Mouse (Mus musculus): ENCODE measurements at regions not wholly inside any gene's neighbourhood (a gene's known extent, or its start where the extent isn't known, plus 50 kb on each side); places are given as distances from the start of the nearest gene placed in this dataset.

GRCm38 (mm10) chr1:189079451-189080410, 72.1 kb upstream of the Kctd3 start:
- H3K9me3 ChIP-seq (replicated peaks), result no peaks in the 10 kb centered on the region
- H3K27me3 ChIP-seq (ENCODE audit: low read depth, poor library complexity, severe bottlenecking), result no peaks in the 10 kb centered on the region
- no peaks in the 10 kb centered on the region for H3K36me3 ChIP-seq
- peaks cover 13% of the 10 kb centered on the region; the same call in 1 of the 2 replicates for H3K4me1 ChIP-seq
- no peak overlapping the region for H3K4me3 ChIP-seq
- 72% methylated on average over 11 of the region's 11 CpGs for WGBS
- no peak for DNase-seq (ENCODE audit: low spot score)
- H3K27ac ChIP-seq, result no peak overlapping the region

GRCm38 (mm10) chr1:189077861-189078260, 70.2 kb upstream of the Kctd3 start:
- no peaks in the 10 kb centered on the region for H3K27me3 ChIP-seq (ENCODE audit: low read depth, poor library complexity, severe bottlenecking)
- no peaks in the 10 kb centered on the region for H3K36me3 ChIP-seq
- WGBS, result 83% methylated on average over 5 of the region's 5 CpGs
- H3K4me1 ChIP-seq, result peaks cover 13% of the 10 kb centered on the region; the same call in 1 of the 2 replicates
- no peaks in the 10 kb centered on the region for H3K9me3 ChIP-seq (replicated peaks)
- H3K4me3 ChIP-seq, result no peak overlapping the region
- H3K27ac ChIP-seq, result no peak overlapping the region
- no peak for DNase-seq (ENCODE audit: low spot score)

GRCm38 (mm10) chr1:189076276-189076675, 68.6 kb upstream of the Kctd3 start:
- Histone ChIP-seq H3K36me3 (no peaks in the 10 kb centered on the region), H3K4me1 (0 out of 2 replicates have a peak, but pooled peaks cover 10% of the 10 kb centered on the region), H3K9me3 (replicated peaks) (no peaks in the 10 kb centered on the region), H3K4me3 (no peak overlapping the region), H3K27ac (no peak overlapping the region), H3K27me3 (ENCODE audit: low read depth, poor library complexity, severe bottlenecking) (no peaks in the 10 kb centered on the region)
- DNase-seq (ENCODE audit: low spot score), result no peak
- 77% methylated on average over 4 of the region's 4 CpGs for WGBS

GRCm38 (mm10) chr1:189075671-189076070, 68.0 kb upstream of the Kctd3 start:
- no peak overlapping the region for H3K27ac ChIP-seq
- 0 out of 2 replicates have a peak, but pooled peaks cover 4% of the 10 kb centered on the region for H3K4me1 ChIP-seq
- H3K27me3 ChIP-seq (ENCODE audit: low read depth, poor library complexity, severe bottlenecking), result no peaks in the 10 kb centered on the region
- H3K36me3 ChIP-seq, result no peaks in the 10 kb centered on the region
- H3K9me3 ChIP-seq (replicated peaks), result no peaks in the 10 kb centered on the region
- H3K4me3 ChIP-seq, result no peak overlapping the region
- whole genome bisulfite sequencing, result 79% methylated on average over 13 of the region's 13 CpGs
- peak; percentile 24 for DNase-seq (ENCODE audit: low spot score)

GRCm38 (mm10) chr1:189072516-189072915, 64.9 kb upstream of the Kctd3 start:
- Histone ChIP-seq H3K27me3 (ENCODE audit: low read depth, poor library complexity, severe bottlenecking) (no peaks in the 10 kb centered on the region), H3K4me1 (0 out of 2 replicates have a peak, but pooled peaks cover 4% of the 10 kb centered on the region), H3K4me3 (no peak overlapping the region), H3K27ac (no peak overlapping the region), H3K9me3 (replicated peaks) (no peaks in the 10 kb centered on the region), H3K36me3 (no peaks in the 10 kb centered on the region)
- WGBS, result 90% methylated on average over 2 of the region's 2 CpGs
- no peak for DNase-seq (ENCODE audit: low spot score)

GRCm38 (mm10) chr1:189068204-189068603, 60.6 kb upstream of the Kctd3 start:
- no peaks in the 10 kb centered on the region for H3K4me1 ChIP-seq
- H3K4me3 ChIP-seq, result no peak overlapping the region
- no peaks in the 10 kb centered on the region for H3K9me3 ChIP-seq (replicated peaks)
- DNase-seq (ENCODE audit: low spot score), result no peak
- no peaks in the 10 kb centered on the region for H3K27me3 ChIP-seq (ENCODE audit: low read depth, poor library complexity, severe bottlenecking)
- no peaks in the 10 kb centered on the region for H3K36me3 ChIP-seq
- 76% methylated on average over 3 of the region's 3 CpGs for WGBS
- H3K27ac ChIP-seq, result no peak overlapping the region

GRCm38 (mm10) chr1:189067204-189067960, 59.7 kb upstream of the Kctd3 start:
- H3K4me3 ChIP-seq, result no peak overlapping the region
- H3K4me1 ChIP-seq, result no peaks in the 10 kb centered on the region
- H3K36me3 ChIP-seq, result no peaks in the 10 kb centered on the region
- no peak overlapping the region for H3K27ac ChIP-seq
- no peaks in the 10 kb centered on the region for H3K9me3 ChIP-seq (replicated peaks)
- H3K27me3 ChIP-seq (ENCODE audit: low read depth, poor library complexity, severe bottlenecking), result no peaks in the 10 kb centered on the region
- WGBS, result 80% methylated on average over 16 of the region's 16 CpGs
- no peak for DNase-seq (ENCODE audit: low spot score)

- no peaks in the 10 kb centered on the region for H3K27me3 ChIP-seq (ENCODE audit: low read depth, poor library complexity, severe bottlenecking)
- H3K27ac ChIP-seq, result no peak overlapping the region
- 59% methylated on average over 6 of the region's 7 CpGs for WGBS
- DNase-seq (ENCODE audit: low spot score), result no peak
- no peak overlapping the region for H3K4me3 ChIP-seq
- no peaks in the 10 kb centered on the region for H3K9me3 ChIP-seq (replicated peaks)
- H3K4me1 ChIP-seq, result no peaks in the 10 kb centered on the region
- no peaks in the 10 kb centered on the region for H3K36me3 ChIP-seq
These were observed 59.0 kb upstream of the Kctd3 start for GRCm38 (mm10) chr1:189066446-189067151.

- 85% methylated on average over 5 of the region's 5 CpGs for WGBS
- Histone ChIP-seq H3K4me1 (no peaks in the 10 kb centered on the region), H3K4me3 (no peak overlapping the region), H3K27ac (no peak overlapping the region), H3K27me3 (ENCODE audit: low read depth, poor library complexity, severe bottlenecking) (no peaks in the 10 kb centered on the region), H3K36me3 (no peaks in the 10 kb centered on the region), H3K9me3 (replicated peaks) (no peaks in the 10 kb centered on the region)
- DNase-seq (ENCODE audit: low spot score), result no peak
These were observed 57.7 kb upstream of the Kctd3 start for GRCm38 (mm10) chr1:189065152-189065910.

- H3K27ac ChIP-seq, result no peak overlapping the region
- DNase-seq (ENCODE audit: low spot score), result no peak
These were observed 57.0 kb upstream of the Kctd3 start for GRCm38 (mm10) chr1:189064629-189065028.

GRCm38 (mm10) chr1:189063699-189064098, 56.1 kb upstream of the Kctd3 start:
- no peak overlapping the region for H3K27ac ChIP-seq
- H3K4me3 ChIP-seq, result no peak overlapping the region
- H3K4me1 ChIP-seq, result no peaks in the 10 kb centered on the region
- no peaks in the 10 kb centered on the region for H3K27me3 ChIP-seq (ENCODE audit: low read depth, poor library complexity, severe bottlenecking)
- no peaks in the 10 kb centered on the region for H3K36me3 ChIP-seq
- WGBS, result 85% methylated on average over 2 of the region's 2 CpGs
- no peaks in the 10 kb centered on the region for H3K9me3 ChIP-seq (replicated peaks)
- no peak for DNase-seq (ENCODE audit: low spot score)

More at GRCm38 (mm10) chr1:189064629-189065028, 57.0 kb upstream of the Kctd3 start:
- H3K4me3 ChIP-seq, result no peak overlapping the region
- H3K4me1 ChIP-seq, result no peaks in the 10 kb centered on the region
- WGBS, result 87% methylated on average over 4 of the region's 4 CpGs
- no peaks in the 10 kb centered on the region for H3K36me3 ChIP-seq
- H3K9me3 ChIP-seq (replicated peaks), result no peaks in the 10 kb centered on the region
- H3K27me3 ChIP-seq (ENCODE audit: low read depth, poor library complexity, severe bottlenecking), result no peaks in the 10 kb centered on the region

- WGBS, result 83% methylated on average over 7 of the region's 7 CpGs
- H3K27me3 ChIP-seq (ENCODE audit: low read depth, poor library complexity, severe bottlenecking), result no peaks in the 10 kb centered on the region
These were observed 55.6 kb upstream of the Kctd3 start for GRCm38 (mm10) chr1:189063209-189063608.

More at GRCm38 (mm10) chr1:189063209-189063608, 55.6 kb upstream of the Kctd3 start:
- H3K27ac ChIP-seq, result no peak overlapping the region
- H3K9me3 ChIP-seq (replicated peaks), result no peaks in the 10 kb centered on the region
- no peak overlapping the region for H3K4me3 ChIP-seq
- no peak for DNase-seq (ENCODE audit: low spot score)
- no peaks in the 10 kb centered on the region for H3K4me1 ChIP-seq
- H3K36me3 ChIP-seq, result no peaks in the 10 kb centered on the region
